Mouse (Mus musculus): ENCODE measurements around the gene Stxbp6. TPM values are rescaled to one million over a fixed set of nuclear protein-coding genes. Genes with fewer than 3 reads are reported as not detected.

The Stxbp6 gene
- polyA plus RNA-seq, 1 experiment from 2014 or later: 4.8 TPM

- no peaks in the 10 kb centered on the region for H3K9me3 ChIP-seq (replicated peaks)
- no peak overlapping the region for H3K9ac ChIP-seq
- no peaks in the 10 kb centered on the region for H3K27me3 ChIP-seq
- H3K4me3 ChIP-seq (replicated peaks): no peak overlapping the region
- no peaks in the 10 kb centered on the region for H3K36me3 ChIP-seq (replicated peaks)
- 0 out of 2 replicates have a peak, but pooled peaks cover 2% of the 10 kb centered on the region for H3K4me1 ChIP-seq (replicated peaks)
- 58% methylated on average over 3 of the region's 3 CpGs for WGBS (ENCODE audit: insufficient replicate concordance)
- no peak overlapping the region for H3K27ac ChIP-seq (replicated peaks)
- no peak overlapping the region for H3K4me2 ChIP-seq
- ATAC-seq (ENCODE audit: insufficient read depth): no peak
Measured at GRCm38 (mm10) chr12:44993391-44993790, 81.1 kb downstream of the Stxbp6 start.

GRCm38 (mm10) chr12:44992847-44993246 is 81.7 kb downstream of the Stxbp6 start:
- no peak for ATAC-seq (ENCODE audit: insufficient read depth)

GRCm38 (mm10) chr12:44990379-44990778 is 84.1 kb downstream of the Stxbp6 start:
- 65% methylated on average over 9 of the region's 9 CpGs for WGBS (ENCODE audit: insufficient replicate concordance)
- Histone ChIP-seq H3K9ac (no peak overlapping the region), H3K27me3 (no peaks in the 10 kb centered on the region), H3K9me3 (replicated peaks) (no peaks in the 10 kb centered on the region), H3K4me1 (replicated peaks) (no peaks in the 10 kb centered on the region), H3K27ac (replicated peaks) (no peak overlapping the region), H3K4me3 (replicated peaks) (no peak overlapping the region), H3K4me2 (no peak overlapping the region), H3K36me3 (replicated peaks) (no peaks in the 10 kb centered on the region)
- no peak for ATAC-seq (ENCODE audit: insufficient read depth)

More at GRCm38 (mm10) chr12:44992847-44993246, 81.7 kb downstream of the Stxbp6 start:
- H3K4me2 ChIP-seq: no peak overlapping the region
- 0 out of 2 replicates have a peak, but pooled peaks cover 1% of the 10 kb centered on the region for H3K4me1 ChIP-seq (replicated peaks)
- no peak overlapping the region for H3K9ac ChIP-seq
- no peaks in the 10 kb centered on the region for H3K36me3 ChIP-seq (replicated peaks)
- no peaks in the 10 kb centered on the region for H3K27me3 ChIP-seq
- H3K4me3 ChIP-seq (replicated peaks): no peak overlapping the region
- no peaks in the 10 kb centered on the region for H3K9me3 ChIP-seq (replicated peaks)
- H3K27ac ChIP-seq (replicated peaks): no peak overlapping the region
- 60% methylated on average over 4 of the region's 4 CpGs for WGBS (ENCODE audit: insufficient replicate concordance)

- Histone ChIP-seq H3K4me1 (replicated peaks) (no peaks in the 10 kb centered on the region), H3K4me3 (replicated peaks) (no peak overlapping the region), H3K36me3 (replicated peaks) (no peaks in the 10 kb centered on the region), H3K27me3 (no peaks in the 10 kb centered on the region), H3K4me2 (no peak overlapping the region), H3K27ac (replicated peaks) (no peak overlapping the region), H3K9ac (no peak overlapping the region), H3K9me3 (replicated peaks) (no peaks in the 10 kb centered on the region)
- ATAC-seq (ENCODE audit: insufficient read depth): no peak
- WGBS (ENCODE audit: insufficient replicate concordance): 52% methylated on average over 4 of the region's 4 CpGs
Measured at GRCm38 (mm10) chr12:44989011-44989410, 85.5 kb downstream of the Stxbp6 start.

GRCm38 (mm10) chr12:44987762-44988161 is 86.7 kb downstream of the Stxbp6 start:
- no peak for ATAC-seq (ENCODE audit: insufficient read depth)
- H3K27me3 ChIP-seq: no peaks in the 10 kb centered on the region
- H3K27ac ChIP-seq (replicated peaks): no peak overlapping the region
- 35% methylated on average over 1 of the region's 1 CpGs for WGBS (ENCODE audit: insufficient replicate concordance)
- H3K9me3 ChIP-seq (replicated peaks): no peaks in the 10 kb centered on the region
- H3K4me1 ChIP-seq (replicated peaks): no peaks in the 10 kb centered on the region
- no peak overlapping the region for H3K9ac ChIP-seq
- H3K4me3 ChIP-seq (replicated peaks): no peak overlapping the region
- H3K4me2 ChIP-seq: no peak overlapping the region
- H3K36me3 ChIP-seq (replicated peaks): no peaks in the 10 kb centered on the region

- Histone ChIP-seq H3K27me3 (no peaks in the 10 kb centered on the region), H3K9ac (no peak overlapping the region), H3K36me3 (replicated peaks) (no peaks in the 10 kb centered on the region), H3K4me1 (replicated peaks) (no peaks in the 10 kb centered on the region), H3K27ac (replicated peaks) (no peak overlapping the region), H3K9me3 (replicated peaks) (no peaks in the 10 kb centered on the region), H3K4me2 (no peak overlapping the region), H3K4me3 (replicated peaks) (no peak overlapping the region)
- 70% methylated on average over 5 of the region's 5 CpGs for WGBS (ENCODE audit: insufficient replicate concordance)
- no peak for ATAC-seq (ENCODE audit: insufficient read depth)
Measured at GRCm38 (mm10) chr12:44979316-44979848, 95.1 kb downstream of the Stxbp6 start.

- ATAC-seq (ENCODE audit: insufficient read depth): no peak
- no peaks in the 10 kb centered on the region for H3K4me1 ChIP-seq (replicated peaks)
- H3K9ac ChIP-seq: no peak overlapping the region
- no peaks in the 10 kb centered on the region for H3K9me3 ChIP-seq (replicated peaks)
- H3K4me3 ChIP-seq (replicated peaks): no peak overlapping the region
- no peak overlapping the region for H3K4me2 ChIP-seq
- no peak overlapping the region for H3K27ac ChIP-seq (replicated peaks)
- 63% methylated on average over 3 of the region's 3 CpGs for WGBS (ENCODE audit: insufficient replicate concordance)
- H3K27me3 ChIP-seq: no peaks in the 10 kb centered on the region
- no peaks in the 10 kb centered on the region for H3K36me3 ChIP-seq (replicated peaks)
Measured at GRCm38 (mm10) chr12:44975266-44975665, 99.2 kb downstream of the Stxbp6 start.

- Histone ChIP-seq H3K4me2 (no peak overlapping the region), H3K27me3 (no peaks in the 10 kb centered on the region), H3K36me3 (replicated peaks) (no peaks in the 10 kb centered on the region), H3K4me3 (replicated peaks) (no peak overlapping the region), H3K9ac (no peak overlapping the region), H3K9me3 (replicated peaks) (no peaks in the 10 kb centered on the region), H3K27ac (replicated peaks) (no peak overlapping the region), H3K4me1 (replicated peaks) (no peaks in the 10 kb centered on the region)
- WGBS (ENCODE audit: insufficient replicate concordance): 65% methylated on average over 2 of the region's 2 CpGs
- ATAC-seq (ENCODE audit: insufficient read depth): no peak
Measured at GRCm38 (mm10) chr12:44971477-44971876, 103.0 kb downstream of the Stxbp6 start.

GRCm38 (mm10) chr12:44967448-44967847 is 107.1 kb downstream of the Stxbp6 start:
- WGBS (ENCODE audit: insufficient replicate concordance): 47% methylated on average over 1 of the region's 1 CpGs

GRCm38 (mm10) chr12:44957474-44957873 is 117.0 kb downstream of the Stxbp6 start:
- Histone ChIP-seq H3K9ac (no peak overlapping the region), H3K4me2 (no peak overlapping the region), H3K36me3 (replicated peaks) (no peaks in the 10 kb centered on the region), H3K9me3 (replicated peaks) (no peaks in the 10 kb centered on the region), H3K4me3 (replicated peaks) (no peak overlapping the region), H3K27ac (replicated peaks) (no peak overlapping the region), H3K27me3 (no peaks in the 10 kb centered on the region), H3K4me1 (replicated peaks) (no peaks in the 10 kb centered on the region)
- no peak for ATAC-seq (ENCODE audit: insufficient read depth)
- 67% methylated on average over 3 of the region's 3 CpGs for WGBS (ENCODE audit: insufficient replicate concordance)

More at GRCm38 (mm10) chr12:44967448-44967847, 107.1 kb downstream of the Stxbp6 start:
- H3K4me2 ChIP-seq: no peak overlapping the region
- H3K4me3 ChIP-seq (replicated peaks): no peak overlapping the region
- H3K9ac ChIP-seq: no peak overlapping the region
- no peak for ATAC-seq (ENCODE audit: insufficient read depth)
- H3K27ac ChIP-seq (replicated peaks): no peak overlapping the region
- H3K36me3 ChIP-seq (replicated peaks): no peaks in the 10 kb centered on the region
- no peaks in the 10 kb centered on the region for H3K27me3 ChIP-seq
- H3K4me1 ChIP-seq (replicated peaks): no peaks in the 10 kb centered on the region
- H3K9me3 ChIP-seq (replicated peaks): no peaks in the 10 kb centered on the region

- Histone ChIP-seq H3K4me3 (replicated peaks) (no peak overlapping the region), H3K27me3 (no peaks in the 10 kb centered on the region), H3K9ac (no peak overlapping the region), H3K4me1 (replicated peaks) (no peaks in the 10 kb centered on the region), H3K36me3 (replicated peaks) (no peaks in the 10 kb centered on the region), H3K27ac (replicated peaks) (no peak overlapping the region), H3K4me2 (no peak overlapping the region), H3K9me3 (replicated peaks) (no peaks in the 10 kb centered on the region)
- WGBS (ENCODE audit: insufficient replicate concordance): 74% methylated on average over 2 of the region's 2 CpGs
- no peak for ATAC-seq (ENCODE audit: insufficient read depth)
Measured at GRCm38 (mm10) chr12:44953121-44953520, 121.4 kb downstream of the Stxbp6 start.

GRCm38 (mm10) chr12:44952072-44952471 is 122.4 kb downstream of the Stxbp6 start:
- H3K27me3 ChIP-seq: no peaks in the 10 kb centered on the region
- whole genome bisulfite sequencing (ENCODE audit: insufficient replicate concordance): 66% methylated on average over 3 of the region's 3 CpGs
- no peak for ATAC-seq (ENCODE audit: insufficient read depth)
- H3K36me3 ChIP-seq (replicated peaks): no peaks in the 10 kb centered on the region
- H3K9me3 ChIP-seq (replicated peaks): no peaks in the 10 kb centered on the region
- no peak overlapping the region for H3K4me3 ChIP-seq (replicated peaks)
- H3K9ac ChIP-seq: no peak overlapping the region
- H3K4me1 ChIP-seq (replicated peaks): no peaks in the 10 kb centered on the region
- no peak overlapping the region for H3K4me2 ChIP-seq
- H3K27ac ChIP-seq (replicated peaks): no peak overlapping the region

Data from liver, embryonic 15.5 days (tissue).